Mouse (Mus musculus) midbrain, embryonic 13.5 days (tissue): Measurements from ENCODE around the gene Dact2. TPM values are rescaled to one million over a fixed set of nuclear protein-coding genes. Genes with fewer than 3 reads are reported as not detected.

Experiments
- ATAC-seq: fragments of 200-750 bp; cut with Nextera tagmentation; 2 replicates; pipeline ENCODE4 v1.8.0; 2017; ENCODE audit warnings: mild to moderate bottlenecking, moderate TSS enrichment, moderate library complexity
- H3K27ac ChIP-seq: fragments of 300-500 bp; sonication (generic); 2 replicates; pipeline ENCODE4 v1.5.1; 2015; ENCODE audit warnings: inconsistent platforms, mild to moderate bottlenecking, moderate library complexity
- H3K27me3 ChIP-seq: fragments of 300-500 bp; sonication (generic); 2 replicates; pipeline ENCODE4 v1.6.1; 2015; ENCODE audit warnings: mild to moderate bottlenecking, inconsistent platforms
- H3K36me3 ChIP-seq: fragments of 300-500 bp; sonication (generic); 2 replicates; pipeline ENCODE4 v1.6.1; 2015; ENCODE audit warnings: mild to moderate bottlenecking, inconsistent platforms
- H3K4me1 ChIP-seq: fragments of 300-500 bp; sonication (generic); replicated peaks from 2 replicates; pipeline ENCODE4 v1.6.1; 2015; ENCODE audit warnings: inconsistent platforms
- H3K4me2 ChIP-seq: fragments of 300-500 bp; sonication (generic); replicated peaks from 2 replicates; pipeline ENCODE4 v1.6.1; 2015; ENCODE audit warnings: moderate library complexity, mild to moderate bottlenecking, inconsistent platforms
- H3K4me3 ChIP-seq: fragments of 300-500 bp; sonication (generic); replicated peaks from 2 replicates; pipeline ENCODE4 v1.5.1; 2015; ENCODE audit warnings: mild to moderate bottlenecking, inconsistent platforms
- H3K9ac ChIP-seq: fragments of 300-500 bp; sonication (generic); replicated peaks from 2 replicates; pipeline ENCODE4 v1.6.1; 2015; ENCODE audit warnings: mild to moderate bottlenecking, inconsistent platforms
- H3K9me3 ChIP-seq: fragments of 300-500 bp; sonication (generic); 2 replicates; pipeline ENCODE4 v1.6.1; 2016; ENCODE audit warnings: mild to moderate bottlenecking, inconsistent platforms
- WGBS: fragments of 180-500 bp; shearing (Covaris S2); methylation state at CpG from one replicate; pipeline ENCODE4 v1.1.7; 2015; 5-methylcytosine and 5-hydroxymethylcytosine counted together
- polyA plus RNA-seq: library from polyadenylated mRNA; unstranded; fragments of >200 nt; fragmentation: Nextera tagmentation; extraction: Ambion mirVana; gene quantifications from 2 replicates; pipeline ENCODE4 v1.2.1, GENCODE M21; 2015

The Dact2 gene
- polyA plus RNA-seq, 1 experiment from 2014 or later, result 0.94 TPM

DNA sequence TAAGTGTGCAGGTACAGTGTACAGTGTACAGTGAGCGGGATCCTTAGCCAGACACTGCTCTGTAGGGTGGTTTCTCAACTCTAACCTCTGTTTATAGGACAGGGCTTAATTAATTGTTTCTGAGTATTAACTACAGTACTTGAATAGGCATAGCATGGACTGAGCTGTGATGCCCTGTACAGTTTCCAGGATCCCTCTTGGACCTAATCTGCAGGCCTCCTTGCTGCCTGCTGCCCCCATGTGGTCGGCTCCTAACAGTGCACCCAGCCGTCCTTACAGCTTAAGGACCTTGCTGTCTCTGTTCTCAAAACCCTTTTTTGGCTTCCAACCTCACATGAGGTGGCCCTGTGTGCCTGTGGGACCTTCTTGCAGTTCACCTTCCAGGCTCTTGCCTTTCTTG, 2.0 kb upstream of the Dact2 start:
- Histone ChIP-seq H3K9ac (no peak overlapping the region), H3K27me3 (peaks cover 60% of the 10 kb centered on the region), H3K4me1 (peaks cover 28% of the 10 kb centered on the region), H3K36me3 (no peaks in the 10 kb centered on the region), H3K4me3 (no peak overlapping the region), H3K9me3 (no peaks in the 10 kb centered on the region; the same call in 1 of the 2 replicates), H3K4me2 (no peak overlapping the region), H3K27ac (no peak overlapping the region)
- 34% methylated on average over 3 of the region's 3 CpGs for WGBS
- ATAC-seq, result peak; percentile 51

DNA sequence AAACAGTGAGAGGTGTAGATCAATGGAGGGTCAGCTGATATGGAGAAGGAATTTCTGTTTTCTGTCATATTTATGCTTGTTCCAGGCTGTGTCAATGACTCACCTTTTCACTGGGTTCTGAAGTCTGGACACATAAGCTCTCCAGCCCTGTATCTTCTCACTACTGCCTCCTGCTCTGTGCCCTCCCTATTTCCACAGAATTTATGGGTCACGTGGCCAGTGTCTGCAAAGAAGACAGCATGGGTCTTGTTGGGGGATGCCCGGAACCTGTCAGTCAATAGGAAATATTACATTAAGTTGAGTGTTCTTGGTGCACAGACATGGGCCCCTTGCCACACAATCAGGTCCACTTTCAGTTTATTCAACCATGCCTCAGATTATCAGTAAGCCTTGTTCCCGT, 1.1 kb upstream of the Dact2 start:
- H3K9ac ChIP-seq, result no peak overlapping the region
- no peak overlapping the region for H3K27ac ChIP-seq
- peaks cover 33% of the 10 kb centered on the region for H3K4me1 ChIP-seq
- no peak overlapping the region for H3K4me2 ChIP-seq
- no peaks in the 10 kb centered on the region; the same call in 1 of the 2 replicates for H3K9me3 ChIP-seq
- H3K4me3 ChIP-seq, result no peak overlapping the region
- ATAC-seq, result no peak
- H3K36me3 ChIP-seq, result no peaks in the 10 kb centered on the region
- 77% methylated on average over 3 of the region's 3 CpGs for WGBS
- H3K27me3 ChIP-seq, result peaks cover 67% of the 10 kb centered on the region

DNA sequence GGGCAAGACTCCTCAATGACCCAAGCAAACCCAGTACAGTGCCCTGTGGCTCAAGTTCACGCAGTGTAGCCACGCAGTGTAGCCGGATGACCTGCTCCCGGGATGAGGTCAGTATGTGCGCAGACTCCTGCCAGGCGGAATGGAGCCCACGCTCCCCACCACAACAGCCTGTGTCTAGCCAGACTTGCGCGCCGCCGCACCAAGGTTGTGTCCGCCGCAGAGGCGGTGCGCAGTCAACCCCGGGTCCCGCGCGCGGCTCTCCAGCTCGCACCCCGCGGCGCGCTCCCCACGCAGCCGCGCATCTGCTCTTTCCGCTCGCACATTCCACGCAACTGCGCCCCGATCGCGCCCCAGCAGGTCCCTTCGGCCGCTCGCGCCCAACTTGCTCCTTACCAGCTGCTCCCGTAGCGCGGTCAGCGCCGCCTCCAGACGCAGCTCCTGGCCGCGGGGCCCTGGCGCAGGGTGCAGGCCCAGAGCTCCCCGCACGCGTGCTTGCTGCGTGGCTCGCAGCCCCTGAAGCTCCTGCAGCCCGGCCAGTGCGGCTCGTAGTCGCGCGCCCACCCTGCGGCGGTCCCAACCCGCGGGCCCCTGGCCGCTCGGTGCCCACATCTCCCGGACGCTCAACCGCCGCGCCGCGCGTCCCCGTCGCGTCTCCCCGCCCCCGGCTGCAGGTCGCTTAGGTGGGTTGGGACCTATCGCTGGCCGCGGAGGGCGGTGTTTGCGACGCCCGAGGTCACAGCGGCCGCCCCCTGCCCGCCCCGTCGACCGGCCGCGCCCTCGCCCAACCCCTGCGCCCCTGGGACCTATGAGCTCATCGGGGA, 773 bp downstream of the Dact2 start:
- Histone ChIP-seq H3K4me2 (peak overlapping the region; percentile 94), H3K4me1 (peaks cover 33% of the 10 kb centered on the region), H3K36me3 (no peaks in the 10 kb centered on the region), H3K9me3 (no peaks in the 10 kb centered on the region), H3K4me3 (peak overlapping the region; percentile 63), H3K9ac (peak overlapping the region; percentile 71), H3K27ac (no peak overlapping the region; the same call in 1 of the 2 replicates), H3K27me3 (peaks cover 74% of the 10 kb centered on the region)
- ATAC-seq, result peak; percentile 68
- WGBS, result under 1% methylated on average over 77 of the region's 97 CpGs

DNA sequence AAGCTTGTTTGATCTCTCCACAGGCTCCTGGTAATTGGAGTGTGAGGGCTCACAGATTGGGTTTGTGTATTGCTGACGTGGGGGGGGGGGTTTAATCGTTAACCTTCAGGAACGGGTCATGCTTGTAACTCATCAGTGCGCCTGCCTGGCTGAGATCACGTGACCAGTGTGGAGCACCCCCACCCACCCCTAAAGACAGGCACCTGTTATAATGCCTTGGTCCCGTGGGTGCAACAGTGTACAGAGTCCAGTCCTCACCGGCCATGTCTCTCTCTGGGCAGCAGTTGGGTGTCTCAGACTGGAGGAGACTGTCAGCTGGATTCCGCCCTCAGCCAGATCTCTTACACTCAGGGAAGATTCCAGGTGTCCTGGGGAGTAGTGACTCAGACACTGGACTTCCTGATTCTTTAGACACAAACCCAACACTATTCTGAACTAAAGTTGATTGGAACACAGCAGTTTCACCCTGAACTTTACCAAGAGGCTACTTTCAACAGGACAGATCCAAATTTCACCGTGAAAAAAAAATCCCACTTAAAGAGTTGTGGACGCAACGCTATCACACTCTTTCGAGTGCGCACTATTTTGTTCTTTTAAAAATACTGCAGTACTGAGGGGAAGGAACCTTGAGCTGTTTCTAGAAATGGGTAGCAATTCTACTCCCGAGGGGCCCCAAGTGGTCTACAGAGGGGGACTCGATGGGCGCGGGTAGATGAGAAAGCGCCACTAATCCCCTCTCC, 1.6 kb downstream of the Dact2 start:
- H3K4me2 ChIP-seq, result peak overlapping the region; percentile 94
- H3K4me1 ChIP-seq, result peaks cover 33% of the 10 kb centered on the region
- 2% methylated on average over 18 of the region's 18 CpGs for WGBS
- H3K36me3 ChIP-seq, result no peaks in the 10 kb centered on the region
- no peak overlapping the region for H3K27ac ChIP-seq
- peak overlapping the region; percentile 63 for H3K4me3 ChIP-seq
- H3K9me3 ChIP-seq, result no peaks in the 10 kb centered on the region
- H3K9ac ChIP-seq, result peak overlapping the region; percentile 71
- H3K27me3 ChIP-seq, result peaks cover 75% of the 10 kb centered on the region
- no peak for ATAC-seq

DNA sequence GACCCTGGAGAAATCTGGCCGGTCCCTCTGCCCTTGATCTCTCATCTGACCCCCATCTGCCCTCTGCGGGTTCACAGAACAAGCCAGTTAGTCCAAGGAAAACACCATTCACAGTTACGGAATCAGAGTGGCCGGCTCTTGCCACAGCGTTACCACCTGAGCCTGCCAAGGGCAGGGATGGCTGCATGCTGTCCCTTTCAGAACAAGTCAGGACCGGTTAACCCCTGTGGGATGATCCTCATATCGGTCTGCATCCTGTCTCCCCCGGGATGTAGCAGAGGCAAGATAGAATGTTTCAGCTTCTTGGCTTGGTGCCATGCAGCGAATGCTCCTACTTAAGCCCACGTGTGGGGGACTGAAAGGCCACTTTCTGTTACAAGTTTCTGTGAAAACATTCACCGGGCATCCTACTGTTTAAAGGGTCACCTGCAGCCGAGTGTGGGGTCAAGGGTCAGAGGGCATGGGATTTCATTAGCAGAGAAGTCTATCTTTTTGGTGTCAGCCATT, 2.8 kb downstream of the Dact2 start:
- peaks cover 33% of the 10 kb centered on the region for H3K4me1 ChIP-seq
- H3K27me3 ChIP-seq, result peaks cover 65% of the 10 kb centered on the region
- 10% methylated on average over 12 of the region's 12 CpGs for WGBS
- peak overlapping the region; percentile 94 for H3K4me2 ChIP-seq
- ATAC-seq, result no peak
- H3K9me3 ChIP-seq, result no peaks in the 10 kb centered on the region
- no peak overlapping the region for H3K27ac ChIP-seq
- H3K9ac ChIP-seq, result no peak overlapping the region
- H3K4me3 ChIP-seq, result no peak overlapping the region
- no peaks in the 10 kb centered on the region for H3K36me3 ChIP-seq

DNA sequence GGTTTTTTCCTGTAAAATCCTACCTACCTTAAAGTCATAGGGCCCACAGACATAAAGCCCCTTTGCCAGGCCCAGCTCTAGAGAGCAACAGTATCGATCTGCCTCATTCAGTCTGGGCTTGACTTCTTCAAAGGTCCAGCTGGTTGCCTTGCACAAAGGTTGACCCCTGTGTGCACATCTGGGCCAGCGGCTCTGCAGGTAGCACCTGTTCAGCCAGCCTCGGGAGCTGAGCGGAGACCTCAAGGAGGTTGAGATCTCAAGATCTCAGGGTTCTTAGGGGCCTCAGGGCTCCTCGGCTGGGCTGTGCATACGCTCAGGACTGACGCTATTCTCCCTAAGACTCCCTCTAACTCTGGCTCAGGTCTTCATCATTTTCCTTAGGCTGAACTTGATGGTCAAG, 3.9 kb downstream of the Dact2 start:
- H3K27me3 ChIP-seq, result peaks cover 56% of the 10 kb centered on the region
- H3K4me1 ChIP-seq, result peaks cover 33% of the 10 kb centered on the region
- H3K9ac ChIP-seq, result no peak overlapping the region
- H3K4me3 ChIP-seq, result no peak overlapping the region
- H3K9me3 ChIP-seq, result no peaks in the 10 kb centered on the region
- H3K36me3 ChIP-seq, result no peaks in the 10 kb centered on the region
- no peak for ATAC-seq
- no peak overlapping the region for H3K27ac ChIP-seq
- 92% methylated on average over 7 of the region's 7 CpGs for WGBS
- no peak overlapping the region for H3K4me2 ChIP-seq

DNA sequence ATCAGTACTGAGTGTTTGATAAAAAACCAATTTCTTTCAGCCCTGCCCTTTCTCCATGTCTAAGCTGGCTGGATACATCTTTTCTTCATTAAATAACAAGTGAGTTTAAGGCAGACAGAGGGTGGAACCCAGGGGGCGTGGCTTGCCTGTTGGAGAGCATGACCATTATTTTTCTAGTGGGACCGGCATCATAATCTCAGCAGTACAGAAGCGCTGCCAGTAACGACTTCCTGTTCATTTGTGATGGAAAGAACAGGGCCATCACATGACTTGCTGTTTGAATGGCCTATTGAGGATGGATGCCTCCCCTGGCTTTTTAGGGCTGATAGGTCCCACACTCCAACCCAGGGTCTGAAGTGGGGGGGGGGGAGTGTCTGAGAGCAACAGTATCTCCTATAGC, 4.5 kb downstream of the Dact2 start:
- 66% methylated on average over 4 of the region's 4 CpGs for WGBS

DNA sequence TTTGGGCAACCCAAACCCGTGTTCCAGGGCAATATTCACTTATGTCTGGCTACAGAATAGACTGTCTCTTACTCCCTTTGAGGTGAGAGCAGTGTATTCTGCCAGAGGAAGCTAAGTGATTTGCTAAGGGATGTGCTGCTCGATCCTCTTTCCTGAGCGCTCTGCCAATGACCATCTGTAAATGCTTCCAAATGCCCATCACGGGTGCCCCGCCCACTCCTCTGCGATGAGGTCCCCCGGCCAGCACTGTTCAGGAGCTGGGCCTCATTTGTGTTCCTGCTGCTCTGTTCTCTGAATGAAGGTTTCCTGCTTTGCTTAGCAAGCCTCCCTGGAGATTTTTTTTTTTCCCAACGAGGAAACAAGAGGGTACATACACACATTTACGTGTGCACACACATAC, 11.2 kb downstream of the Dact2 start:
- H3K4me3 ChIP-seq, result no peak overlapping the region
- WGBS, result 76% methylated on average over 9 of the region's 9 CpGs
- no peaks in the 10 kb centered on the region for H3K9me3 ChIP-seq
- ATAC-seq, result no peak
- no peaks in the 10 kb centered on the region for H3K4me1 ChIP-seq
- no peaks in the 10 kb centered on the region; the same call in 1 of the 2 replicates for H3K27me3 ChIP-seq
- no peaks in the 10 kb centered on the region for H3K36me3 ChIP-seq
- H3K4me2 ChIP-seq, result no peak overlapping the region
- H3K27ac ChIP-seq, result no peak overlapping the region
- H3K9ac ChIP-seq, result no peak overlapping the region

More for the DNA sequence above, 4.5 kb downstream of the Dact2 start:
- H3K4me3 ChIP-seq, result no peak overlapping the region
- no peaks in the 10 kb centered on the region for H3K9me3 ChIP-seq
- H3K4me1 ChIP-seq, result peaks cover 33% of the 10 kb centered on the region
- no peak overlapping the region for H3K27ac ChIP-seq
- no peak overlapping the region for H3K4me2 ChIP-seq
- H3K36me3 ChIP-seq, result no peaks in the 10 kb centered on the region
- no peak for ATAC-seq
- H3K9ac ChIP-seq, result no peak overlapping the region
- H3K27me3 ChIP-seq, result peaks cover 50% of the 10 kb centered on the region

DNA sequence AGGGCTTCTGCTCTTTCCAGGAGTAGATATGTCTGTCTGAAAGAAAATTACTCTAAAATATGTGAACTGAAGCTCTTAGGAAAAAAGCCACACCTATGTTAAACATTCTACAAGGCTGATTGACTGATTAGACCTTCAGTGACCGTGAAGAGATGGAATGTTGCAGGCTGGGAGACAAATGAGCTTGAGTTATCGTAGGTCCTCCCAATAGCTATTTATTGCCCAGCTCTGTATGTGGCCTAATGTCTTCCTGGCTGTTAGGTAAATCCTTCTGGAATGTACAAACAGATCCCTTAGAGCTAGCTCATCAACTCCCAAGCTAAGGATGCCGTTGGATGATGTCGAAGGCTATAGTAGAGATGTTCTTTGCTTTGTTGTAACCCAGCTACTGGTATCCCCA, 11.7 kb downstream of the Dact2 start:
- no peaks in the 10 kb centered on the region; the same call in 1 of the 2 replicates for H3K27me3 ChIP-seq
- no peak overlapping the region for H3K4me3 ChIP-seq
- ATAC-seq, result no peak
- no peaks in the 10 kb centered on the region for H3K9me3 ChIP-seq
- no peak overlapping the region for H3K27ac ChIP-seq
- H3K9ac ChIP-seq, result no peak overlapping the region
- H3K36me3 ChIP-seq, result no peaks in the 10 kb centered on the region
- no peaks in the 10 kb centered on the region for H3K4me1 ChIP-seq
- no peak overlapping the region for H3K4me2 ChIP-seq
- WGBS, result 91% methylated on average over 4 of the region's 4 CpGs

DNA sequence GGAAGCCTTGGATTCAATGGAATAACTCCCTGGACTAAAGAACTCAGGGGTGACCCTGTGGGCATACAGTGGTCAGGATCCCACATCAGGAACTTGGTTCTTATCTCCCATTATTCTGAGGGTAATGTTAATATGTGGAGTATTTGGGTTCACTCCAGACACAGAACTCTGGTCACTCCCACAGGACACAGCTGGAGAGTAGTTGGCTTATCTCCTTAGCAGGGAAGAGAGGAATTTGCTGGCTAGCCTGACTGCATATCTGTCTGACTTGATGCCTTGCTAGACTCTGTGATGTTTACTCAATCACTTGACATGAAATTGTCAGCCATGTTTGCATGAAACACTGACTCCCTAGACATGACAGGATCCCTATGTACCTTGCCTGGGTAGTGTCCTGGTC, 15.6 kb downstream of the Dact2 start:
- H3K36me3 ChIP-seq, result no peaks in the 10 kb centered on the region
- no peak overlapping the region for H3K27ac ChIP-seq
- no peaks in the 10 kb centered on the region for H3K9me3 ChIP-seq
- no peaks in the 10 kb centered on the region for H3K4me1 ChIP-seq
- no peak for ATAC-seq
- no peak overlapping the region for H3K9ac ChIP-seq
- no peak overlapping the region for H3K4me3 ChIP-seq
- no peak overlapping the region for H3K4me2 ChIP-seq
- H3K27me3 ChIP-seq, result no peaks in the 10 kb centered on the region

DNA sequence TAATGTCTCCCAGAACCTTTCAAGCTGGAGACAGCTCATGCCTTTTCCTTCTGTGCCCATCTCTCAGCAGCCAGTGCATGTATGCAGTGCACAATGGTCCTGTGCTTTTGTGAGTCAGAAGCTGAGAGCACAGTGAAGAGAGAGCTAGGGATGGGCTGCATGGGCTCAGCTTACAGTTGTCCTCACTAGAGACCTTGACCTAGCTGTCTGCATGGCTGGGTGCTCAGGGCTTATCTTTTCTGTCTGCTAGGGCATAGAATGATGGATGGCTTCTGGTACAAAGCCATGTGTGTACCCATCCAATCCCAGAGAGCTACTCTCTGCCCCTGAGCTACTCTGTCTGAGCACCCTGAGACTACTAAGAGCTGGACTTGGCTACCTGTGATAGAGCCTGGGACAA, 17.0 kb downstream of the Dact2 start:
- Histone ChIP-seq H3K4me3 (no peak overlapping the region), H3K36me3 (no peaks in the 10 kb centered on the region), H3K4me1 (no peaks in the 10 kb centered on the region), H3K9ac (no peak overlapping the region), H3K4me2 (no peak overlapping the region), H3K27me3 (no peaks in the 10 kb centered on the region), H3K9me3 (no peaks in the 10 kb centered on the region), H3K27ac (no peak overlapping the region)
- ATAC-seq, result no peak

DNA sequence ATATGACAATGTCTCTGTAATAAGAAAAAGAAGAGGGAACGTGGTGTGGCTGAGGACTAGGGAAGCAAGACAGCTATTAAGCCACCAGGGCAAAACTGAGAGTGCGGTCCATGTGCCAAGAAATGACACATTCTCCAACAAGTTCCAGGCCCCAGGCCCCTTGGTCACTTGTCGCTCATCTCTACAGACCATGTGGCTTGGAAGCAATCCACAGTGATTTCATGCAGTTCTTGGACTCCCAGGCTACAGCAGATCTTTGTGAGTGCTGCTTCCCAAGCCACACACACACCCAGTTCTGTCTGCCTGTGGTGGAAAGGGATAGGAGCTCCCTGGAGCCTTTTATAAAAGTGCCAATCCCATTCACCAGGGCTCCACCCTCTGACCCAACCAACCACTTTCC, 17.9 kb downstream of the Dact2 start:
- Histone ChIP-seq H3K36me3 (no peaks in the 10 kb centered on the region), H3K4me2 (no peak overlapping the region), H3K9me3 (no peaks in the 10 kb centered on the region), H3K4me1 (no peaks in the 10 kb centered on the region), H3K9ac (no peak overlapping the region), H3K27me3 (no peaks in the 10 kb centered on the region), H3K27ac (no peak overlapping the region), H3K4me3 (no peak overlapping the region)
- no peak for ATAC-seq
- WGBS, result 91% methylated on average over 3 of the region's 3 CpGs
